Mouse (Mus musculus): Measurements from ENCODE around the gene Cd164.

DNA sequence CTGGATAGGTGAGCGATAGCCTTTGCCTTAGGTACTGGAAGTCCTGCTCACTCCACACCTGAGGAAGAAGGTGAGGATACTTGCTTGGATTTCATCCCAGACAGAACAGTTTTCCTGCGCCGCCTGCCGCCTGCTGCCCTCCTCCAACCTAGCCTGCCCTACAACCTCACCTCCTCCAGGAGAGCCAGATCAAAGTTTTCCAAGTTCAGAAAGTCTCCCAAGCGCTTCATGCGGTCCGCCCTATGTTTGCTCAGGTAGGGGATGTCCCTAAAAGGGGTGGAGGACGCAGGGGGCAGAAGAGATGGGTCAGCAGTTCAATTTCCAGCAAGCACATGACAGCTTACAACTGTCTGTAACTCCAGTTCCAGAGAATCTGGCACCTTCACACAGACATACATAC lies 29.9 kb upstream of the Cd164 start:
- TF ChIP-seq CTCF (IDR thresholded peaks at IDR 0.05; ENCODE audit: insufficient read depth, low read depth, low read length), result no peak
- no peak for TF ChIP-seq POLR2A (IDR thresholded peaks at IDR 0.05; ENCODE audit: insufficient read depth, low read depth, low read length)

All from olfactory bulb, adult 2 months (tissue).